Mouse (Mus musculus) G1E-ER4 (cell line): ENCODE data around the gene Prkrip1. TPM values are rescaled to one million over a fixed set of nuclear protein-coding genes. Genes with fewer than 3 reads are reported as not detected.

Source experiments
- GATA1 ChIP-seq: IDR thresholded peaks from one replicate; pipeline ENCODE4 v1.8.0; 2012; ENCODE audit warnings: low read length, inconsistent platforms
- polyA plus RNA-seq: library from polyadenylated mRNA; stranded (reverse); fragments of >175 nt; gene quantifications from 2 replicates; pipeline ENCODE4 v1.2.3, GENCODE M21; 2012

The Prkrip1 gene
- polyA plus RNA-seq, 1 experiment: 44.3 TPM

- TF ChIP-seq GATA1: no peak
Observed at GRCm38 (mm10) chr5:136217004-136217665, 18.4 kb upstream of the Prkrip1 start.

GRCm38 (mm10) chr5:136215958-136216357 is 17.2 kb upstream of the Prkrip1 start:
- no peak for TF ChIP-seq GATA1

- no peak for TF ChIP-seq GATA1
Observed at GRCm38 (mm10) chr5:136215211-136215610, 16.4 kb upstream of the Prkrip1 start.

GRCm38 (mm10) chr5:136213716-136214115 is 15.0 kb upstream of the Prkrip1 start:
- no peak for TF ChIP-seq GATA1

- no peak for TF ChIP-seq GATA1
Observed at GRCm38 (mm10) chr5:136212716-136213115, 14.0 kb upstream of the Prkrip1 start.

- no peak for TF ChIP-seq GATA1
Observed at GRCm38 (mm10) chr5:136210549-136210948, 11.8 kb upstream of the Prkrip1 start.

GRCm38 (mm10) chr5:136201832-136202231 is 3.1 kb upstream of the Prkrip1 start:
- no peak for TF ChIP-seq GATA1

GRCm38 (mm10) chr5:136199526-136199925 is 763 bp upstream of the Prkrip1 start:
- no peak for TF ChIP-seq GATA1

GRCm38 (mm10) chr5:136191870-136192269 is 6.9 kb downstream of the Prkrip1 start:
- TF ChIP-seq GATA1: no peak

- TF ChIP-seq GATA1: no peak
Observed at GRCm38 (mm10) chr5:136186723-136187122, 12.0 kb downstream of the Prkrip1 start.

- TF ChIP-seq GATA1: no peak
Observed at GRCm38 (mm10) chr5:136183766-136184165, 15.0 kb downstream of the Prkrip1 start.

GRCm38 (mm10) chr5:136182830-136183229 is 15.9 kb downstream of the Prkrip1 start:
- peak; percentile 70 for TF ChIP-seq GATA1

GRCm38 (mm10) chr5:136182049-136182448 is 16.7 kb downstream of the Prkrip1 start:
- TF ChIP-seq GATA1: no peak

GRCm38 (mm10) chr5:136181197-136181596 is 17.6 kb downstream of the Prkrip1 start:
- no peak for TF ChIP-seq GATA1

- no peak for TF ChIP-seq GATA1
Observed at GRCm38 (mm10) chr5:136179594-136179993, 19.2 kb downstream of the Prkrip1 start.

GRCm38 (mm10) chr5:136173606-136174463 is 24.9 kb downstream of the Prkrip1 start:
- TF ChIP-seq GATA1: no peak

GRCm38 (mm10) chr5:136172939-136173338 is 25.8 kb downstream of the Prkrip1 start:
- TF ChIP-seq GATA1: no peak
